Mouse (Mus musculus) retina, embryonic 14.5 days (tissue): ENCODE measurements around the gene Gsto2.
A peak's percentile ranks its signal among the peaks of the same experiment; 100 is the strongest.

ENCODE experiments used
- DNase-seq: peaks from one replicate; pipeline ENCODE4 v3.0.0-alpha.2; 2015; ENCODE audit warnings: low spot score

Gsto2 gene

GRCm38 (mm10) chr19:47857957-47858942 lies 7.1 kb upstream of the Gsto2 start:
- DNase-seq = no peak

GRCm38 (mm10) chr19:47859180-47859579 lies 6.2 kb upstream of the Gsto2 start:
- DNase-seq = no peak

- no peak for DNase-seq
These were observed 2.8 kb upstream of the Gsto2 start for GRCm38 (mm10) chr19:47862581-47862980.

GRCm38 (mm10) chr19:47864051-47864450 lies 1.3 kb upstream of the Gsto2 start:
- no peak for DNase-seq

GRCm38 (mm10) chr19:47864721-47865120 lies 613 bp upstream of the Gsto2 start:
- DNase-seq = no peak

- no peak for DNase-seq
These were observed 2.4 kb downstream of the Gsto2 start for GRCm38 (mm10) chr19:47867628-47868175.

- no peak for DNase-seq
These were observed 3.6 kb downstream of the Gsto2 start for GRCm38 (mm10) chr19:47868951-47869350.

- no peak for DNase-seq
These were observed 4.2 kb downstream of the Gsto2 start for GRCm38 (mm10) chr19:47869516-47869915.

GRCm38 (mm10) chr19:47870102-47870666 lies 4.8 kb downstream of the Gsto2 start:
- no peak for DNase-seq

- DNase-seq = peak; percentile 73
These were observed 6.2 kb downstream of the Gsto2 start for GRCm38 (mm10) chr19:47871515-47871914.

- DNase-seq = no peak
These were observed 10.9 kb downstream of the Gsto2 start for GRCm38 (mm10) chr19:47876252-47876651.

- DNase-seq = no peak
These were observed 16.2 kb downstream of the Gsto2 start for GRCm38 (mm10) chr19:47881538-47881937.

- DNase-seq = peak; percentile 96
These were observed 17.0 kb downstream of the Gsto2 start for GRCm38 (mm10) chr19:47882151-47882881.

GRCm38 (mm10) chr19:47882882-47883254 lies 17.5 kb downstream of the Gsto2 start:
- DNase-seq = no peak

GRCm38 (mm10) chr19:47884296-47885085 lies 19.2 kb downstream of the Gsto2 start:
- DNase-seq = no peak

- DNase-seq = no peak
These were observed 19.9 kb downstream of the Gsto2 start for GRCm38 (mm10) chr19:47885191-47885743.

- no peak for DNase-seq
These were observed 20.6 kb downstream of the Gsto2 start for GRCm38 (mm10) chr19:47885886-47886285.

- no peak for DNase-seq
These were observed 21.3 kb downstream of the Gsto2 start for GRCm38 (mm10) chr19:47886617-47887016.

GRCm38 (mm10) chr19:47887417-47887816 lies 22.1 kb downstream of the Gsto2 start:
- no peak for DNase-seq

- no peak for DNase-seq
These were observed 22.7 kb downstream of the Gsto2 start for GRCm38 (mm10) chr19:47888037-47888436.

GRCm38 (mm10) chr19:47890489-47891130 lies 25.3 kb downstream of the Gsto2 start:
- no peak for DNase-seq
